Mouse (Mus musculus) lung, adult 18-20 months (tissue): ENCODE results near the gene Lhpp.
A peak's percentile ranks its signal among the peaks of the same experiment; 100 is the strongest.

ENCODE experiments used
- DNase-seq, 2 experiments: peaks; one replicate each; pipeline ENCODE4 v3.0.0; 2022; ENCODE audit warnings: mixed read lengths in 2 of 2

The Lhpp gene

DNA sequence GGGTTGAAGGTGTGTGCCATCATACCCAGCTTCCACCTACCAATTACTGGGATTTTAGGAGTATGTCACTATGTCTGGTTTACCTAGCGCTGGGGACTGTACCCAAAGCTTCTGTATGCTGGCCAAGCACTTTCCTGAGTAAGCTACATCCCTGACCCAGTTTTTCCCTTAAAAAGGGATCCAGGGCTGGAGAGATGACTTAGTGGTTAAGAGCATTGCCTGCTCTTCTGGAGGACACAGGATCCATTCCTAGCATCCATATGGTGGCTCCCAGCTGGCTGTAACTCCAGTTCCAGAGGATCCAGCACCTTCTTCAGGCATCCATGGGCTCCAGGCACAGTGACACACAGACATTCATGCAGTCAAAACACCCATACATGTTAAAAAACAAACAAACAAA is 36.1 kb downstream of the Lhpp start:
- no peak for DNase-seq

DNA sequence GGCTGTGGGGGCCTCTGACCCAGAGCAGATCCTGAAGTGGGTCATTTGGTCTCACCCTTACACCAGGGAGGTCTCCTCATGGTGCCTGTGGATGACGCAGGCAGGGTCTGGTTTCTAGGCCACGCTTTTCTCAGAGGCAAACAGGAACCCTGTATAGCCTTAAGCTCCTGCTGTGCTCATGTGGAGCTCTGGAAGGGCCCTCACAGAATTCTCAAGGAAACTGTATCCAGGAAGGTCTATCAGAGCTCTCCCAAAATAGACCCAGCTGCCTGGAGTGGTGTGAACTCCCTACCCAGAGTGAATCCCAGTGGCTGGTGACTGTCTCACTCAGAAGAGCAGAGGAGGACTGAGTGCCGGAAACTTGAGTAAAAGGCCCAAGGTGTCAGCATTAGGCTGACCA is 44.0 kb downstream of the Lhpp start:
- DNase-seq = no peak

DNA sequence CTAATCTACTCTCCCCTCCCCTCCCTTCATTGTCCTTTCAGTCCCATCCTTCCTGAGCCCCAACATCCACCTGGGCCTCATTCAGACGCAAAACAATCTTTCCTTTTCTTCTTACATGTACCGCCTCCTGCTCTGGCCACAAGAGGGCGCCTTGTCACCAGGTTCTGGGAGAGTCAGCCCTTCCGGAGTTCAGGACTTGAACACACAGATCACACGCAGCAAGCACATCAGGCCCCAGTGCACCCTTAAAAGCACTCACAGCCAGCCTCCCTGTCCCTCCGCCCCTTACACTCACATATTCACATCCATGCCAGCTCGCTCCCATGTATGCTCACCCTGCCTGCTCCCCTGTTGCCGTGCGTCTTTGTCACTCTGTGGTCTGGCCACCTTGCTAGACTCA is 45.6 kb downstream of the Lhpp start:
- peak; percentile 88 to 91 for DNase-seq

DNA sequence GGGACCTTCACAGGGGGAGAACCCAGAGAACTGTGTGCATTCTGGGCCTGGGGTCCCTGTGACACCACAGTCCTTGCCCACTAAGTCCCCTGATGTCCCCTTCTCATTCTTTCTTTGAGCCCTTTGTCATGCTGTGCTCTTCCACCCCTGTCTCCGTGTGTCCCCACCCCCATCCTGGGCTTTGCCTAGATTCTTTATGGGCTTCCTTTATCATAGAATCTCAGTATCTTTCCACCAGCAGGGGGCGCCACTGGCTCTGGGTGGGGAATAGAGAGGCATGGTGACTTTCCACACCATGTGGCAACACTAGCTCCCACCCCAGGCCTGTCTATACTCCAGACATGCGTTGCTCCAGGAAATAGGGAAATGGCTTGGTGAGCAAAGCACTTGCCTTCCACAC is 46.1 kb downstream of the Lhpp start:
- DNase-seq = peak; percentile 89 to 94

DNA sequence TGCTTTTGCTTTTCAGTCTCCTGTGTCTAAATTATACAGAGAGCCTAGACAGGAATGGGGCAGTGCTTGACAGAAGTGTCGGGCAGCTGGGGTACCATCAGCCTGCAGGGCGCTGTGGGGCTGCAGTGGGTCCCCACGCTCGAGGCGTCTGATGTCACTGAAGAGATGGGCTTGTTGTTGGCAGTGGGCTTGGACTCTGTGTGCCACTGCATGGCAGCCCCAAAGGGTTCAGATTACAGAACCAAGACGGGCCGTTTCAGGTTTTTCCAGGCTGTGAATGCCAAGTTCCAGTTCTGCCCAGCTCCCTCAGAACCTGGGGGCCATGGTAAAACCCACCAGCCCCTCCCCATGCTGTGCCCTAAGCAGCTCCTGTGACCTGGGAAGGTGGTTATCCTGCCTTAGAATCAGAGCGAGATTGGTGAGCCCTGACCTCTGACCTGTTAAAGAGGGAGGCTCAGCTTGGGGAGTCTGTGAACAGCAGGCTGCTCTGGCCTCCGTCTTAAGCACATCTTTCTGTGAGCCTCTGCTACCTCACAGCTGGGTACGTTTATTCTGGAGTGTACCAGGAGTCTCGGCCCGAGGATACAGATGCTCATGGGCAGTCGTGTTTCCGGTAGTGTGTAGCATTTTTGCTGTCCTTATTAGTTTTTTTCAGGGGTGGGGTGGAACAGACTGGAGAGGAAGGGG is 47.1 kb downstream of the Lhpp start:
- DNase-seq = no peak

DNA sequence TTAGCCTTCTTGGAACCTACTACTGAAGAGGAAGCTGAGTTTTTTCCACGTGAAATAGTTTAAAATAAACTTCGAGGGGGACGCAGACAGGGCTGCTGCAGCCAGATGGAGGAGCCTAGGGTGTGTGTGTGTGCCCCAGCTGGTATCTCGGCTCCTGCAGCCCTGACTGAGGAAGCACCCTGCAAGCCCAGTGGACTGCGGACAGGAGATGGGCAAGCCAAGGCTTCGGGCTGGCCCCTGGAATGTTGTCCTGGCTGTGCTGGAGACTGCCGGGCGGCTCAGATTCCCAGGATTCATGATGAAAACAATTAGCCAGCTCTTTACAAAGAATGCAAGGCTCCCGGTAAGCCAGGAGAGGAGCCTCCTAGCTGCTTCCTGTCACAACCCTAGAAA is 47.6 kb downstream of the Lhpp start:
- peak in 1 of 2 experiments; percentile 49 for DNase-seq

DNA sequence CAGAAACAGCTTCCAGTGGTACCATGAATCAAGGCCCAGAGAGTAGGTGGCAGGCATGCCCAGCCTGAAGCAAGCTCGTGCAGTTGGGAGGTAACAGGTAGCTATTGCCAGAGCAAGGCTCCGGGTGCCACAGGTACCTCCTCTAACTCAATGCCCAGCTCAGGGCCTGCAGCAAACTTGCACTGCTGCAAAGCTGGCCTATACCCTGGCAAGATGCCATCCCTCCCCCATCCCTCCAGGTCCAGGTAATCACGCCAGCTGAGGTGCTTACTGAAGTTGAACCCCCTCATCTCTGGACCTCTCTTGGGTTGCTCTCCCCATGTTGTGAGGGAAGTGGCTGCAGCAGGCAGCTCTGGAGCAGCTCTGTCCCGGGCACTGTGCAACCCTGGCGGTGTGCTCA is 48.2 kb downstream of the Lhpp start:
- DNase-seq = no peak

DNA sequence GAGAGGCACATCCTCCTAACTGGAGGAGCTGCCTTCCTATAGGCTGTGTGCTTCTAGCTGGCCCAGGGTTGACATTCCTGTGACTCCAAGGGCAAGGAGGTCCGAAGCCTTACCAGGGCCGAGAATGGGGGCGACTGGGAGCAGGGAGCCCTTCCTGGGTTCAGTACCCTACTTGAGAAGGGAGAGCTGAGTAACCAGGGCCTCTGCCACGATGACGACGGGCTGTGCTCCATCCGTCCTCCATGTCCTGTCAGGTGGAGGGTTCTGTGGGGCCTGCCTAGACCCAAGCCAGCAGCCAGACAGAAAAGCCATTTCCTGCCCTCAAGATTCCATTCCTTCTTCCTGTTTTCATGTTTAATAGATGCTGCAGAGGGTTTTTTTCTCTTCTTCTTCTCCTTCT is 49.2 kb downstream of the Lhpp start:
- no peak for DNase-seq

DNA sequence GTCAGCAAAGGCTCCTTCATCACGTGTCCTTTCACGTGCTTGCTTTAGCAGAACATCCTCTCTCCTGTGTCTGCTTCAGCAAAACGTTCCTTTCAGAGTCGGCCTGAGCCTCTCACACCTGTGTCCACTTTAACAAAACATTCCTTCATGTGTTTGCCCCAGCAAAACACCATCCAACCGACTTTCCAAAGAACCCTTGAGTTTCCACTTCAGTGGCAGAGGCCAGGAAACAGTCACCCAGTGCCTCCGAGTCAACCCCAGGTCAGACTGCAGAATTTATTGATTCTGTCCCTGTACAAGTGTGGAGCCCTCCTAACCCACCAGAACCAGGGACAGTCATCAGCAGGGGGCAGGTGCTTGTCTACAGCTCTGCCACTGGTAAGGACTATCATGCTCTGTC is 52.4 kb downstream of the Lhpp start:
- DNase-seq = peak; percentile 72 to 86

DNA sequence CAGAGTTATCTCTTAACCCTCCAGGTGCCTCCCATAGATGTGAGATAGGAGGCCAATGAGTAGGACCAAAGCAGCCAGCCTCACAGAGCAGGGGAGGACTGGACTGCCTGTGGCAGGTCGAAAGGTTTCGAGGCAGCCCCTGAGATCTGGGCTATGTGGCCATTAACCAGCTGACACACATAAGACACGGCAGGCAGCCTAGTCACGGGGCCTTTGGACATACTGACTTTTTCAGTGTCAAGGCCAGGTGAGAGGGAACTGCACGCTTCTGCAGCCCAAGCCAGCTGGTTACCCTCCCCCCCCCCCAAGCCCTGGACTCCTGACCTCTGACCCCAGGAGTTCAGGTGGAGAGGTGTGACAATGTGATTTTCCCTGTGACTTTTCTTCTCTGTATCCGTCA is 54.4 kb downstream of the Lhpp start:
- no peak for DNase-seq

DNA sequence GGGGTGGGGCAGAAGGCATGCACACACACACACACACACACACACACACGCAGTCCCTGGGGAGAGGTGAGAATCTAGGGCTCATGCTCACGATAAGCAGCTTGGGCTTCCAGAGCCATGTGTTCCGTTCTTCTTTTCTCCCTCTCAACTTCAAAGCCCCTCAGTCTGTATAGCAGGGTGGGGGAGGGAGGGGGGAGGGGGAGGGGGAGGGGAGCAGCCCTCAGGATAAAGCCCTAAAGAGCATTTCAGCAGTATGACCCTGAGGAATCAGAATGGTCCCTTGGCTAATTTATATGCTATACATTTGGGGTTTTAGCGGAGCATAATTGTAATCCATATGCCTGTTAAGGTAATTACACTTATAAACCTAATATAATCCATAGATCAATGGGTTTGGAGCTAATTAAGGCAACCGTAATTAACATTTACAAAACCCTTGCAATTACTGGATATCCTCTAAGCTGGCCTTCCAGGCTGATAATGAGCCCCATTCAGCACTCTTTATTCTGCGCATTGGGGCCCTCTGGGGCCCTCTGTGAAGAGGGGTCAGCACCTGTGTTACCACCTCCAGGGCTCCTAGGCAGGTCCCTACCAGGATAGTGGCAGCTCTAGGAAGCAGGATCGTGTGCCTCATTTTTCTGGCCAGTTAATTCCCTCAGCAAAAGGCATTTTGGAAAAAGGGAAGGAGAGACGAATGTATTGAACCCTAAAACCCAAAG is 55.4 kb downstream of the Lhpp start:
- no peak for DNase-seq

DNA sequence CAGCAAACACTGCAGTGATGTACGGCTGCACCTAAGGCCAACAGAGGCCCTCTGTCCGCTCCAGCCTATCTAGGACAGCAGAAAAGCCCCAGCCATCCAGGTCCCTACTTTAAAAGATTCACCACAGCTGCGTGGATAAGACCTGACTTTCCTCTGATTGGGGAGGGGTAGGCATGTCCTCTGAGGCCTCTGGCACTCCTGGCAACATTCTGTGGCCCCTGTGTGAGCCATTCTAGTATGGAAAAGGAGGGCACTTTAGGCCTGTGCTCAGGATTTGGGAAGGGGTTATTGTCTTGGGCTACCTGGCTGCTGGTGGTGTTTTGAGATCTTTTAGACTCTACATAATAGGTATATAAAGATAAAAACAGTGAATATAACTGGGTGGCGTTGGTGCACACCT is 56.1 kb downstream of the Lhpp start:
- DNase-seq = no peak

DNA sequence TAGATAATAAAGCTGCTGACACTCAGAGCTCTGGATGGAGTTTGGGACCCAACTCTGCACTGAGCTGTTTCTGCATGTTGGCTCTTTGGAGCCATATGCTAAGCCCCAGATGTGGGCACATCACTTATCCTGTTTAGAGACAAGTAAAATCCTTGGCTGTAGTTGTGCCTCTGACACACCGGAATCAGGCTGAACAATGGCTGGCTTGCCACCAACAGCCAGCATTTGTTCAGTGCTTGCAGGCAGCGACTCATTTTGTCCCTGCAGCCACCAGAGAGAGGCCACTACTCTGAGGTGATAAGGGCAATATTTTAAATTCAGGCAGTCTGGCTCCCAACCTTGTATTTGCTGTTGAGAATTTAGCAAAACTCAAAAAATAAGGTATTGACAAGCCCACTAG is 58.2 kb downstream of the Lhpp start:
- DNase-seq = peak; percentile 69 to 81

DNA sequence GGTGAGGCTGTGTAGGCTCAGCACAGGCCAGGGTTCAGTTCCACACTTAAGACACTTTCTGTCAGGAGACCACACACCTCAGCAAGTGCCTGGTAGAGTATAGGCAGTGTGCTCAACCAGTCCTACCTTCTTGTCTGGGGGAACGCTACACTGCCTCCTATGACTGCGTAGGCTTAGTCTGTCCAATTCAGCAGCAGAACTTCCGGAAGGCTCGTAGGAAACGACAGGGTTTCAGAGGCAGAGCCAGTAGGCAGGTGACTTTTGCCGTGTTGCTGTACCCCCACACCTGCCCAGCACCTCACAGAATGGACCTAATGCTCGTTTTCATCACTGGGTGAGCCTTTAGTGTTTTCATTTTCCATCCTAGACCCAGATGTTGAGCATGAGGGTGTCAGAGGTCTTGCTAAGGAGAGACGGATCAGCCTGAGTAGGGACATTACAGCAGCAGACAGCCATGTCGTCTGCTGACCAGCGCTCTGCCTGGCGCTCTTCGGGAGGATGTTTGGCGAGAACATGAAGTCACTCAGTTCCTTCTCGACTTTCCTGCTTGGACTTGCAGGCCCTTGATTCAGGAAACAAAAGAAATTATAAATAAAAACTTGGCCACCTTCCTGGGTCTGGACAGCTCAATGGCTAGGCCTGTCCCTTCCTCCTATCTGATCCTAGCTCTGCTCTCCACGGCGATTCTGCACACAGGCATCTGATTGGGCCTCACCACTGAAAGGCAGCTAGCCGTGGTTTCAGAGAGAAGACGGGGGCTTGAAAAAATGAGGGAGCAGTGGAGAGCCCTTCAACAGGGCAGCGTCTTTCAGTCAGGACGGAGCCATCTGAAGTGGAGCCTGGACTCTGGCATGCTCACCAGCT is 59.8 kb downstream of the Lhpp start:
- peak; percentile 63 to 82 for DNase-seq

DNA sequence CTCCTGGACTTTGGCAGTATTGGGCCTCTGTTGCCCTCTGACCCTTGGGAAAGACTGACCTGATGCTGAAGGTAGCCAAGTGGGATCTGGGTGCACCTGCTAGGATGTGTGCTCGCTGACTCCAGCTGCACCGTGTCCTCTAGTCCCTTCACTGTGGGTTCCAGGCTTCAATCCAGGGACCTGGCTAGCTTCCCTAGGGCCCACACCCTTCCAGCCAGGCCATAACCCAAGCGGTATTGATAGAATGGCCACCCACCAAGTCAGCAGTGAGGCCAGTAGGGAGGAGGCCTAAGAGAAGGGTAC is 60.4 kb downstream of the Lhpp start:
- peak; percentile 77 to 83 for DNase-seq

DNA sequence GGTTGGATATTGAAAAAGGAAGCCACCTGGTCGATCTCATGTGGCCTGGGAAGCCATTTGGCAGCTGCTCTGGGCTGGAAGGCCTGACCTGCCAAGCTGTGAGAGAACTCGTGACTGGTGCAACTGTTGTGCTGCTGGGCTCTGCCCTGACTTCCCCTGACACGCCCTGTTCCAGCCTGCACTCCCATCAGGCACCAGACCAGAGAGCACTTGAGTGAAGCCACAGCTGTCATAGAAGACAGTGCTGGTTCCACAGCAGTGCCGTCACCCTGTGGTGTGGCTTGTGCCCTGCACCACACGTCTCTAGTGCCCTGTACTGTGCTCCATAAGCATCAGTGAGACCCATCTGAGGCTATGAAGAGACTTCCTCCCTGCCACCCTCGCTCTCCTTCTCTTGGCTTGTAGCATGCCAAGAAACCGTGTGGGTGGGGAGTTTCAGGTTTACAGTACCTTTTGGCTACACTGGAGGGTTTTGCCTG is 62.1 kb downstream of the Lhpp start:
- peak; percentile 84 to 86 for DNase-seq

DNA sequence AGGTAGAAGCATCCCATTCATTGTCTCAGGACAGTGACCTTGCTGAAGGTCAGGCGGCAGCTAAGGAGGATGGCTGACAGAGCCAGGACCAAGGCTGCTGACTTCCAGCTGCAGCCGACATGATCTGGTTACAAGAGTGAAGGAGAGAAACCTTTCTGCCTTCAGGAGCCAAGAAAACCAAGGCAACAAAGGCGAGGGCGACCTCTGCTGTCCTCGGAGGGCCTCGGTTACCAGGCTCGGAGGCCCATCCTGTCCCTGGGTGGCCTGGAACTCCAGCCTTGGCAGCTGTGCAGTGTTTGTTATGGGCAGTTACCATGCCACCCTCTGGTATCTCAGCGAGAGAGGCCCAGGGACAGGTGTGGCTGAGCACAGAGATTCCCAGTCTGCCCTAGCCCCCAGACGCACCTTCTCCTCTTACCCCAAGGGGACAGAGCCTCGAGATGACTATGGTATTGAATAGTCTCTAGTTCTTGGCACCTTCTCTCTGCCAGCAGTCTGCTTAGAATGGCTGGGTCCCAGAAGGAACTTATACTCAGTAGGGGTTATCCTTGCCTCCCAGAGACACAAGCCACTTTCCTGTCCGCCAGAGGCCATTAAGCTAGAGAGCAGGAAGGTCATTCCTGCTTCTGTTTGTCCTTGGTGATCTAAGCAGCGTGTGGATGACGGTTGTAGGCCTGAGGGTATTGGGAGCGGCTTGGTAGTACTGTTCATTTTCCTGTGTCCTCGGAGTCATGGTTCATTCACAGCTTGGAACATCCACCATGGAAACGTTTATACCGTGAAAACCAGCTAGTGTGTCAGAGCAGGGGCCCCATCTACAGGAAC is 63.7 kb downstream of the Lhpp start:
- peak; percentile 89 to 92 for DNase-seq

DNA sequence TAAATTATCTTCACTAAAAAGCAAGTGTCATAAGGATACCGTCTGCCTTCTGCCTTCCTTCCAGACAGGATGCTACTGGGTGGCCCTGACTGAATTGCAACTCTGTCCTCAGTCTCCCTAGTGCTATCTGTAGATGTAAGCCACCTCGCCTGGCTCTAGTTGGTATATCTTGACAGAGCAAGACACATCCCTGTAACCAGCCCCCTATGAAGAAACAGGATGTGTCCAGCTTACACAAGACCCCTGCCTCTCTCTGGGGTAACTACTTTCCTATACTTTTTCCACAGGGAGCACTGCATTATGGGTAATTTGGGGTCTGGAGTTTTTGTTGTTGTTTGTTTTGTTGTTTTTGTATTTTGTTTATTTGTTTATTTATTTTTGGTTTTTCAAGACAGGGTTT is 65.5 kb downstream of the Lhpp start:
- DNase-seq = no peak

DNA sequence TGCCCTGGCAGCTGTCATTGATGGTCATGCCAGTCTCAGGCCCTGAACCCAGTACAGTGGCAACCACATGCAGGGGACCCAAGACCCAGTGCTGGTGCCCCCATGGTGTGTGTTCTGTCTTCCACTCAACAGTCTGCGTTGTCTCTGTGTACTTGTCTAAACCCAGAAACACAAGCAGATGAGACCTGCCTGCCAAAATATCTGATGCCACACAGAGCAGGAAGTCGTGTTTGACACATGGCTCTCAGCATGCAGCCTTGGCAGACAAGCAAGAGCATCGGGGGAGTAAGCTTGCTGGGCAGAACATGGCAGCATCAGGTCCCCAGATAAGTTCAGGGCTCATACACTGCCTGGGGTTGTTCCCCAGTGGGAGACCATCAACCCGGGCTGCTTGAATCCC is 68.7 kb downstream of the Lhpp start:
- DNase-seq = no peak

DNA sequence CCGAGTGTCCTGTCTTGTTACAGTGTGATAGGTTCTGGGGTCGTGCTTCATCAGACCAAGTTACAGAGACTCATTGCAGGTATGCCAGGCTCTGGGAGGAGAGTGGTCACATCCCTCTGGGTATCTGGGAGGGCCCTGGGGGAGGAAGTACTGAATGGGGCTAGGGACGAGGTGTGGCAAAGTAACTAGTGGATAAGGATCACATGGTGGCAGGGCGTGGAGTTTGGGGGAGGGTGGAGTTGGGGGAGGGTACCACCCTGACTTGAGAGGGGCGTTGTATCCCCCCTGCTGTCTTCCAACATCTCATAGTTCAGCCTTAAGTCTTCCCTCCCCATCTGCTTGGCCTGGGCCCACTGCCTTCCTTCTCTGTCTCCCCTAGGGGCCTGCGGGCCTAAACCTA is 69.1 kb downstream of the Lhpp start:
- no peak for DNase-seq

DNA sequence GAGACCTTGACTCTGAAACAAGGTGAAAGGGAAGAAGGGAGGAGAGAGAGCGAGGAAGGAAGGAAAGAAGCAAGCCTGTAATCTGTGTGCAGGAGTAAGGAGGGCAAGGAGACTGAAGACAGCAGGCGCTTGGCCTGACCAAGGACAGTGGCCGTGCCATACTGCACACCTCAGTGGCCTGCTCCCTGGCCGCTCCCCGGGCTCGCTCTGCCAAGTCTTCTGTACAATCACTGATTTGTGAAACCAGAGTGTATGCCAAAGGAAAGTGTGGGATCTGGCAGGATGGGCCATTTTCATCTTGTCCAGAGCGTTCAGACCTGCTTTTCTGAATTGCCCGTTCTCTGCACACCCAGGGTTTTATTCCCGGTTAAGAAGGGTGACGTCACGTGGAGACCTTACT is 70.9 kb downstream of the Lhpp start:
- DNase-seq = no peak

DNA sequence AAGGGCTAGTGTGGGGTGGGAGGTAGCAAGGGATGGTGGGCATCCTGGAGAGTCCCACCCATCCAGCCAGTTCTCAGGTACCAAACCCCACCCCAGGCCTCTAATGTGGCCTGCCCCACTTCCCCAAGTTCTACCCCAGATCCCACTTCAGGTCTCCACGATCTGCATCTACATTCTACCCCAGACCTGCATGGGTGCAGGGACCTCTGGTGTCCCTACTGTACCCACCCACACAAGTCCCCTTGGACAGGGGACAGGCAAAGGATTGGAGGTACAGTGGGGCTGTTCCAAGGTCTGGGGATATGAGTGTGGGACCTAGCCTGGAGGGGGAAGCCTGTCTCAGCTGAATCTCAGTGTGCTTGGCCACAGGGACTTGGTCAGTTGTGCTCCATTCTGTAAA is 71.4 kb downstream of the Lhpp start:
- DNase-seq = no peak

DNA sequence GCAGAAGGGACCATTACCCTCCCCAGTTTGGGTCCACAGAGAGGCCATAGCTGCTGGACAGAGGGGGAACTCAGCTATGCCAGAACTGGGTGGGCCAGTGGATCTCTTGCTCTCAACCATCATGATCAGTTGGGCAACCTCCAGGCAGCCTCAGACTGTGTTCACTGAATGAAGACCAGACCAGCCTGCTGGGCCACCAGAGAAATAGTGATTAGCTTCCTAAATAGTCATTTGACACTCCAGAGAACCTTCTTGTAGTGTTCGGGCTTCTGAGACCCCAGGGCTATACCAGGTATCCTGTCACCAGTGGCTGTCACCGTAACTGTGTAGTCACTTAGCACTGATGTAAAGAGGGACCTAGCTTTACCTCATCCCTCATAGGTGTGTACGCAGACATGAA is 71.9 kb downstream of the Lhpp start:
- DNase-seq = no peak
